Mouse (Mus musculus) brain, embryonic 14.5 days (tissue): ENCODE measurements at regions not wholly inside any gene's neighbourhood (a gene's known extent, or its start where the extent isn't known, plus 50 kb on each side); places are given as distances from the start of the nearest gene placed in this dataset.

Experiments used
- CTCF ChIP-seq: fragments of 200-500 bp; IDR thresholded peaks from 2 replicates; pipeline ENCODE4 v1.5.1; 2012; ENCODE audit warnings: inconsistent platforms, mild to moderate bottlenecking, moderate library complexity, borderline replicate concordance; ENCODE audit not compliant: insufficient read depth, insufficient read length; ENCODE audit errors: extremely low read depth
- POLR2A ChIP-seq: fragments of 200-500 bp; IDR thresholded peaks from 2 replicates; pipeline ENCODE4 v1.6.1; 2012; ENCODE audit warnings: mild to moderate bottlenecking, inconsistent platforms, borderline replicate concordance; ENCODE audit not compliant: poor library complexity, insufficient read depth, insufficient read length, severe bottlenecking; ENCODE audit errors: extremely low read depth

DNA sequence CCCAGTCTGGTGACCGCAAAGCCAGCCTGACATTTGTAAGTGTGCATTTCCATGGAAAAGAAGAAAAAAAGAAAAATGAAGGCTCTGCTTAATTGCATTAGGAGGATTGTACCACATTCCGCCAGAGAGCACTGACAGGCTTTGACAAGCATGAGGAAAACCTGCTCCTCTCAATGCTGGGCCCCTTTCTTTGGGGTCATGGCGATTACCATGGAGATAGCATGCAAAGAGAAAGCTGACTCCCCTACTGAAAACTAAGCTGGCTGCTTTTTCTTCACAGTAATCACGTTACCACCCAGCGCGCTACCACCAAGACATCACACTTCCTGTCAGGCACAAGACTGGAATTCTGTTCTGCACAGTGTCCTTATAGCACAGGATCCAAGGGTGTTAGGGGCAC, 502.2 kb downstream of the Bnc2 start:
- TF ChIP-seq CTCF, result no peak
- TF ChIP-seq POLR2A, result no peak
